Mouse (Mus musculus) ES-E14 (cell line): Measurements from ENCODE around the gene Ncam1.

ENCODE experiments used
- HCFC1 ChIP-seq: IDR thresholded peaks from 2 replicates; pipeline ENCODE4 v1.6.1; 2012; ENCODE audit warnings: low read length, inconsistent platforms, borderline replicate concordance; ENCODE audit not compliant: insufficient read depth
- MAFK ChIP-seq: IDR thresholded peaks from 2 replicates; pipeline ENCODE4 v1.6.1; 2014; ENCODE audit warnings: mild to moderate bottlenecking, low read depth, low read length, inconsistent platforms; ENCODE audit not compliant: insufficient read depth
- ZC3H11A ChIP-seq: IDR thresholded peaks from 2 replicates; pipeline ENCODE4 v1.6.1; 2012; ENCODE audit warnings: low read depth, mild to moderate bottlenecking, inconsistent platforms, low read length, borderline replicate concordance
- ZNF384 ChIP-seq: IDR thresholded peaks from 2 replicates; pipeline ENCODE4 v1.6.1; 2012; ENCODE audit warnings: low read depth, low read length, inconsistent platforms

GRCm38 (mm10) chr9:49667066-49667465, 131.7 kb downstream of the Ncam1 start:
- no peak for TF ChIP-seq HCFC1
- TF ChIP-seq ZNF384: no peak
- TF ChIP-seq MAFK: no peak
- TF ChIP-seq ZC3H11A: no peak
